Mouse (Mus musculus) thymus, adult 2 months (tissue): ENCODE data around the gene Usp32. TPM values are rescaled to one million over a fixed set of nuclear protein-coding genes. Genes with fewer than 3 reads are reported as not detected.

Experiments
- DNase-seq: peaks from one replicate; pipeline ENCODE4 v3.0.0; 2021
- H3K27ac ChIP-seq: fragments of 200-500 bp; 2 replicates; pipeline ENCODE4 v1.5.1; 2012; ENCODE audit warnings: low read length, control low read depth; ENCODE audit not compliant: control insufficient read depth, insufficient read depth
- H3K27me3 ChIP-seq: fragments of 200-500 bp; 2 replicates; pipeline ENCODE4 v1.6.1; 2012; ENCODE audit warnings: mild to moderate bottlenecking, low read length, moderate library complexity, mixed read lengths; ENCODE audit not compliant: control insufficient read depth, insufficient read depth
- H3K36me3 ChIP-seq: fragments of 200-500 bp; 2 replicates; pipeline ENCODE4 v1.6.1; 2012; ENCODE audit warnings: mild to moderate bottlenecking, low read length, moderate library complexity; ENCODE audit not compliant: control insufficient read depth, insufficient read depth
- H3K4me1 ChIP-seq: fragments of 200-500 bp; replicated peaks from 2 replicates; pipeline ENCODE4 v1.6.1; 2012; ENCODE audit warnings: low read length; ENCODE audit not compliant: control insufficient read depth, insufficient read depth
- H3K4me3 ChIP-seq: fragments of 200-500 bp; 2 replicates; pipeline ENCODE4 v1.5.1; 2012; ENCODE audit warnings: mild to moderate bottlenecking, low read length, control low read depth, moderate library complexity; ENCODE audit not compliant: control insufficient read depth, insufficient read depth
- CTCF ChIP-seq: fragments of 200-500 bp; IDR thresholded peaks from 2 replicates; pipeline ENCODE4 v1.5.1; 2012; ENCODE audit warnings: mild to moderate bottlenecking, control low read depth, low read length, moderate library complexity, borderline replicate concordance; ENCODE audit not compliant: control insufficient read depth, poor library complexity, insufficient read depth; ENCODE audit errors: extremely low read depth
- POLR2A ChIP-seq: fragments of 200-500 bp; IDR thresholded peaks from 2 replicates; pipeline ENCODE4 v1.6.1; 2012; ENCODE audit warnings: mild to moderate bottlenecking, low read length, control low read depth, moderate library complexity; ENCODE audit not compliant: control insufficient read depth, poor library complexity, insufficient read depth; ENCODE audit errors: extremely low read depth
- WGBS: fragments of 180-500 bp; shearing (Covaris S2); methylation state at CpG from one replicate; pipeline ENCODE4 v1.1.7; 2018; 5-methylcytosine and 5-hydroxymethylcytosine counted together
- polyA plus RNA-seq: library from polyadenylated mRNA; depleted of rRNA; stranded (reverse); fragments of >200 nt; gene quantifications from 2 replicates; pipeline ENCODE4 v1.2.3, GENCODE M21; 2012

Gene Usp32
- polyA plus RNA-seq, 1 experiment = 4.0 TPM

DNA sequence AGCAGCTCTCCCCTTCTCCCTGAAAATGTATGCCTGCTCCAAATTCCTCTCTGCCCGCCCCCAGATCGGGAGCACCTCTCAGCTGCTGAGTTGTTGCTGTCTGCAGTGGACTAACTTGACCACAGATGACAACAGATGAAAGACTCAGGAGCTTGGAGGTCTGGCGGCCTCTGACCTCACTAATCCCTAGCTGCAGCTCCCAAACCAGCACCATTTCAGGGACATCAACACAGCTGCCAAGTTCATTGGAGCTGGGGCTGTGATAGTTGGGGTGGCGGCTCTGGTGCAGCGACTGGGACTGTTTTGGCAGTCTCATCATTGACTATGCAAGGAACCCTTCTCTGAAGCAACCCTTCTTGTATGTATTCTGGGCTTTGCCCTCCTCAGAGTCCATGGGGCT lies 44.8 kb downstream of the Usp32 start:
- H3K4me3 ChIP-seq = no peak overlapping the region
- no peak for TF ChIP-seq CTCF
- TF ChIP-seq POLR2A = no peak
- WGBS = 95% methylated on average over 5 of the region's 5 CpGs
- no peak for DNase-seq
- H3K27ac ChIP-seq = no peak overlapping the region
- no peaks in the 10 kb centered on the region for H3K36me3 ChIP-seq
- H3K4me1 ChIP-seq = no peaks in the 10 kb centered on the region
- no peaks in the 10 kb centered on the region for H3K27me3 ChIP-seq

DNA sequence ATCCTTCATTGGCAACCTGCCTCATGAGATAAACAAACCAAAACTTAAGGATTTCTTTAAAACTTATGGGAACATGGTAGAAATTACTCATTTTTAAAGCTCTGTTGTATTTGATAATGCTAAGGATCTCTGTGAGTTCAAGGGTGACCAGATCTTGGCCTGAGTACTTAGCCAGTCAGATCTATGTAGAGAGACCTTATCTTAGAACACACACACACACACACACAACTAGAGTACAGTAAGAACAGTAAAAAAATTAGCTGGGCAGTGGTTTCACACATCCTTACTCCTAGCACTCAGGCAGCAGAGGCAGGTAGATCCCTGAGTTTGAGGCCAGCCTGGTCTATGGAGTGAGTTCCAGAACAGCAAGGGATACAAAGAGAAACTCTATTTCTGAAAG lies 53.7 kb downstream of the Usp32 start:
- H3K4me1 ChIP-seq = no peaks in the 10 kb centered on the region
- no peak overlapping the region for H3K4me3 ChIP-seq
- TF ChIP-seq POLR2A = no peak
- no peak for TF ChIP-seq CTCF
- no peaks in the 10 kb centered on the region for H3K27me3 ChIP-seq
- no peak overlapping the region for H3K27ac ChIP-seq
- no peaks in the 10 kb centered on the region for H3K36me3 ChIP-seq
- no peak for DNase-seq

DNA sequence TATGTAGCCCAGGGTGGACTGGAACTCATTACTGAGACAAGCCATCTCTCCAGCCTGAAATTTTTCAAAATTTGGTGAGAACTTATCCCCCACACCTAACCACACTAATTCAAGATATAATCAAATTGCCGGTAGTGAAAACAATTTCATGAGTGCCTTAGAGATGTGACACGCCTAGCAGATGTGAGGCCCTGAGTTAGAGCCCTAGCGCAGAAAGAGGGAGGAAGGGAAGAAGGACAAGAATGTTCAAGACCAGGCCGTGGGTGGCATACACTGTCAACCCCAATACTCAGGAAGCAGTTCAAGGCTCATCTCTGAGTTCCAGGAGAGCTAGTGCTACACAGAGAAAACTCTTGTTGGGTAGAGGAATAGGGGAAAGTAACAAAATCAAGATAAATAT lies 72.1 kb downstream of the Usp32 start:
- no peak overlapping the region for H3K4me3 ChIP-seq
- H3K36me3 ChIP-seq = no peaks in the 10 kb centered on the region
- H3K27ac ChIP-seq = no peak overlapping the region
- WGBS = 94% methylated on average over 4 of the region's 4 CpGs
- H3K4me1 ChIP-seq = no peaks in the 10 kb centered on the region
- no peak for DNase-seq
- no peak for TF ChIP-seq CTCF
- no peak for TF ChIP-seq POLR2A
- no peaks in the 10 kb centered on the region for H3K27me3 ChIP-seq

DNA sequence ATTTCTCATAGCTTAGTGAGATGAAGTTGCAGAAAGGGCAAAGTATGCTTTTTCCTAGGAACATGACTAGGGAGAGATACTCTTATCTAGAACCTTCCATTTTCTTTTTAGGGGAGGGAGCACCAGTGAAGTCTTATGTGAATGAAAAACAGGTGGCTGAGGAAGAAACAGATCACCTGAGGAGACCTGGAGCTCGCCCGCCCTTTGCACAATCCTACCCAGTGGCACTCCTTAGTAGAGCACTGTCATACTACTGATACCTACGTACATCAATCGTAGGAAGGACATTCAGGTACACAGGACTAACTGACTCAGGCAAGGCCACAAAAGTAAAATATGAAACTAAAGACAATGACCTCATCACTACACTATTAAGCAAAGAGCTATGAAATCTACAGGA lies 81.4 kb downstream of the Usp32 start:
- no peak overlapping the region for H3K4me3 ChIP-seq
- whole genome bisulfite sequencing = 100% methylated on average over 4 of the region's 4 CpGs
- no peaks in the 10 kb centered on the region for H3K36me3 ChIP-seq
- DNase-seq = no peak
- TF ChIP-seq CTCF (no peak), POLR2A (no peak)
- H3K27me3 ChIP-seq = no peaks in the 10 kb centered on the region
- no peak overlapping the region for H3K27ac ChIP-seq
- no peaks in the 10 kb centered on the region for H3K4me1 ChIP-seq

DNA sequence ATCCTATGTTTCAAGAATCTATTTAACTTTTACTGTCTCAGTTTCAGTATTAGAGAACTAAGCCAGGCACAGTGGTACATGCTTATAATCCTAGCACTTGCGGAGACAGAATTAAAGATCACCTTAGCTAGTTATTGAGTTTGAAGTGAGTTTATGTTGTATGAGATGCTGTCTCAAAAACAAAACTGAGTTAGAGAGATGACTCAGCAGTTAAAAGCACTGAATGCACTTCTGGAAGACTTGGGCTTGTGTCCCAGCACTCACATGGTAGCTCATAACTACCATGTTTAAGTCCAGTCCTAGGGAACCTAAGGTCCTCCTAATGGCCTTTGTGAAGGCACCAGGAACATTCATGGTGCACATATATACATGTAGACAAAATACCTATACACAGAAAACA lies 82.4 kb downstream of the Usp32 start:
- H3K27me3 ChIP-seq = no peaks in the 10 kb centered on the region
- H3K4me1 ChIP-seq = no peaks in the 10 kb centered on the region
- H3K4me3 ChIP-seq = no peak overlapping the region
- no peak for DNase-seq
- WGBS = 100% methylated on average over 1 of the region's 1 CpGs
- TF ChIP-seq POLR2A = no peak
- TF ChIP-seq CTCF = no peak
- H3K27ac ChIP-seq = no peak overlapping the region
- no peaks in the 10 kb centered on the region for H3K36me3 ChIP-seq

DNA sequence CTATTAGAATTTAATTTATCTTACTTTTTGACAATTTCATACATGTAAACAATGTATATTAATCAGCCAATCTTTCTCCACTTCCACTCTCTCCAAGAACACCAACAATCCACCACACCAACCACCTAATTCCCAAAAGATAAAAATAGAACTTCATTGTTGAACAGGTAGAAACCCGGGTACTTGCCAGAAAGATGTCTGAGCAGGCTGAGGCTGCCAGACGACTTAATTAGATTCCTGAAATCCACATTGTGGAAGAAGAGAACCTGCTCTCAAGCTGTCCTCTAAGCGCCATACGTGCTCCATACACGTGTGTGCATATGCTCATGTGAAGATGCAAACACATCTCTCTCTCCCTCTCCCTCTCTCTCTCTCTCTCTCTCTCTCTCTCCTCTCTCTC lies 83.1 kb downstream of the Usp32 start:
- Histone ChIP-seq H3K36me3 (no peaks in the 10 kb centered on the region), H3K27ac (no peak overlapping the region), H3K4me1 (no peaks in the 10 kb centered on the region), H3K4me3 (no peak overlapping the region), H3K27me3 (no peaks in the 10 kb centered on the region)
- TF ChIP-seq CTCF (no peak), POLR2A (no peak)
- WGBS = 92% methylated on average over 5 of the region's 5 CpGs
- no peak for DNase-seq

DNA sequence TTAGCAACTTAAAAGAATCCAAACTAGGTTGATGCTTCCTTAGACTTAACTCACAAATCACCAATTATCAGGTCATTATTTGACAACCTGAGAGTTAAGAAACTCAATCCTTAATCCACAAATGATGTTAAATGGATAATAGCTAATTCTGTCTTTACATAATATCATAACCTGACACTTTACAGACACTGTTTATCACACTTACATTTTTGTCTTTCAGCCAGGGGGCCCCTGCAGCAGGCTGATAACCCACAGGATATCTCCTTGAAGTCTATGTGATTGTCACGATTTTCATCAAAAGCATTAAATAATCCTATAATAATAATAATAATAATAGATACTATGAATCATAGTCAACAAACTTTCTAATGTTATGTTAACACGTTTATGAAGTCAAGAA lies 84.4 kb downstream of the Usp32 start:
- no peak overlapping the region for H3K27ac ChIP-seq
- no peak overlapping the region for H3K4me3 ChIP-seq
- no peak for DNase-seq
- H3K4me1 ChIP-seq = no peaks in the 10 kb centered on the region
- H3K36me3 ChIP-seq = no peaks in the 10 kb centered on the region
- H3K27me3 ChIP-seq = no peaks in the 10 kb centered on the region
- WGBS = 94% methylated on average over 2 of the region's 2 CpGs
- TF ChIP-seq POLR2A (no peak), CTCF (no peak)
